8 mouse cellular contexts compared by ENCODE assay signal in the genomic region with DNA sequence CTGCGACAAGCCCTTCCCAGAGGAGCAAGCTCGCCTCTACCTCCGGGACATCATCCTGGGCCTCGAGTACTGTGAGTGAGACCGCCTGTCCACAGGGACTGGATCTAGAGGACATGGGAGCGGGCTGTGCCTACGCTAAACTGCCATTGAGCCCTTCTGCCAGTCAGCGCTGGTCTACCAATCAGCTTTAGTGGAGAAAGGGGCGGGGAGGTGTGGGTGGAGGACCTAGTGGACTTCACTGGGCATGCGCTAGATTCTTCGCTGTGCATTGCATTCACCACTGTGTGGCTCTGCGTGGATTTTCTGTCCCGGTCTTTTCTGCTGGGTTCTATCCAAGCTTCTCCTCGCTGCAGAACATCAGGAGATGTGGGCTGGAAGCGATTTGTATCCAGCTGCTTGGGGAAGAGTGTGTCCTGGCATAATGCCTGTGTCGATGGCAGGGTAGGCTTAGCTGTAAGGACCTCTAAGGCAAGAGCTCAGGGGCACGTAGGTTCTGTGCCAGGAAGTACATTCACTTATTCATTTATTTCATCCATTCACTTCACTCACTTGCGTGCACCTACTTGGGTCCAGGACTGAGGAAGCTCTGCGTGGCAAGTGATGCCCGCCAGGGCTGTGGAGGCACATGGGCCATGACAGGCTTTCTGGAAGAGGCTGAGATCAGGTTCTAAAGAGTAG. TPM values are rescaled to one million over a fixed set of nuclear protein-coding genes. Genes with fewer than 3 reads are reported as not detected.
DNase-seq lines count a peak whose midpoint lies in the region; ATAC-seq and TF ChIP-seq lines count a peak whose summit lies in the region.

No protein-coding gene starts in this region.

- peak; percentile 97 for ATAC-seq in hindbrain, postnatal 0 days

- H3K4me2 ChIP-seq in hindbrain, postnatal 0 days (ENCODE audit: low read depth, low read length) = peak overlapping the region; percentile 52

- no peaks in the 10 kb centered on the region for H3K27me3 ChIP-seq in hindbrain, postnatal 0 days (ENCODE audit: insufficient read depth, low read length)

- TF ChIP-seq CTCF in hindbrain, postnatal 0 days (IDR thresholded peaks at IDR 0.05; ENCODE audit: low read depth) = peak; percentile 48

- H3K36me3 ChIP-seq in hindbrain, postnatal 0 days (ENCODE audit: insufficient read depth, low read length) = peaks cover 4% of the 10 kb centered on the region; the same call in 1 of the 2 replicates

- peak overlapping the region; percentile 70 for H3K27ac ChIP-seq in hindbrain, postnatal 0 days

- 0 out of 2 replicates have a peak overlapping the region, but pooled peaks have one; percentile 22 for H3K9ac ChIP-seq in hindbrain, postnatal 0 days (replicated peaks; ENCODE audit: low read length)

- H3K4me3 ChIP-seq in hindbrain, postnatal 0 days (ENCODE audit: low read length) = peak overlapping the region; percentile 21

- no peaks in the 10 kb centered on the region for H3K9me3 ChIP-seq in hindbrain, postnatal 0 days (ENCODE audit: low read length)

- H3K4me1 ChIP-seq in hindbrain, postnatal 0 days (ENCODE audit: insufficient read depth, low read length) = no peaks in the 10 kb centered on the region

- peak; percentile 87 for DNase-seq in adrenal gland, adult 8-10 months
- DNase-seq in embryo, embryonic 10 days (ENCODE audit: low spot score) = peak; percentile 92
- peak; percentile 72 for DNase-seq in gastrocnemius, adult 8-10 months (ENCODE audit: low spot score in 2 of 2)
- DNase-seq in hindbrain, postnatal 0 days (ENCODE audit: low spot score) = peak; percentile 96
- peak; percentile 89 to 91 for DNase-seq in left cerebral cortex, adult 18-20 months (ENCODE audit: low spot score in 2 of 2)
- peak; percentile 96 for DNase-seq in lung, postnatal 36 days
- peak; percentile 95 for DNase-seq in retina, embryonic 14.5 days (ENCODE audit: low spot score)
- peak; percentile 58 to 63 for DNase-seq in thymus, postnatal 36 days

- WGBS in hindbrain, postnatal 0 days = 16% methylated on average over 20 of the region's 20 CpGs

RNA-seq across cellular contexts. Expression of a gene that starts 12.2 kb away (rescaled TPM):
- 10 to 100 TPM in 2 of 4 experiments, 1 to 10 TPM in 2; 4.9 to 16.6 (median 10.8) TPM for total RNA-seq in adrenal gland, adult 8-10 months (2022)
- under 1 TPM; 0.22 to 0.32 (median 0.28) TPM for total RNA-seq in gastrocnemius, adult 8-10 months (2022)
- 27.4 and 32.5 TPM in 2 replicates for total RNA-seq in hindbrain, postnatal 0 days (2014; rRNA removed)
- polyA plus RNA-seq in hindbrain, postnatal 0 days (2015; fragmentation: Nextera tagmentation; extraction: Ambion mirVana) = 26.5 and 26.7 TPM in 2 replicates
- 100 to 1,000 TPM; 108 to 123 TPM for total RNA-seq in left cerebral cortex, adult 18-20 months (2021)

RNA-seq across cellular contexts. Expression of a gene that starts 16.6 kb away (rescaled TPM):
- total RNA-seq in adrenal gland, adult 8-10 months (2022) = 10 to 100 TPM; 11.7 to 19.3 (median 14.4) TPM
- total RNA-seq in gastrocnemius, adult 8-10 months (2022) = 1 to 10 TPM; 2.3 to 3.3 (median 2.9) TPM
- 5.2 and 6.9 TPM in 2 replicates for total RNA-seq in hindbrain, postnatal 0 days (2014; rRNA removed)
- 7.3 and 7.7 TPM in 2 replicates for polyA plus RNA-seq in hindbrain, postnatal 0 days (2015; fragmentation: Nextera tagmentation; extraction: Ambion mirVana)
- 1 to 10 TPM; 9.1 to 9.8 TPM for total RNA-seq in left cerebral cortex, adult 18-20 months (2021)

RNA-seq across cellular contexts. Expression of a gene that starts 32.1 kb away (rescaled TPM):
- under 1 TPM; 0.38 to 0.66 (median 0.46) TPM for total RNA-seq in adrenal gland, adult 8-10 months (2022)
- total RNA-seq in gastrocnemius, adult 8-10 months (2022) = under 1 TPM; 0.24 to 0.52 (median 0.34) TPM
- total RNA-seq in hindbrain, postnatal 0 days (2014; rRNA removed) = 0.32 and 1.3 TPM in 2 replicates
- polyA plus RNA-seq in hindbrain, postnatal 0 days (2015; fragmentation: Nextera tagmentation; extraction: Ambion mirVana) = 0.45 and 0.60 TPM in 2 replicates
- under 1 TPM; 0.26 to 0.47 TPM for total RNA-seq in left cerebral cortex, adult 18-20 months (2021)

RNA-seq across cellular contexts. Expression of a gene that starts 59.4 kb away (rescaled TPM):
- total RNA-seq in adrenal gland, adult 8-10 months (2022) = under 1 TPM; 0.49 to 0.91 (median 0.60) TPM
- total RNA-seq in gastrocnemius, adult 8-10 months (2022) = under 1 TPM in 3 of 4 experiments, not detected in 1; 0.08 to 0.10 (median 0.09) TPM
- total RNA-seq in hindbrain, postnatal 0 days (2014; rRNA removed) = 0.16 and 0.18 TPM in 2 replicates
- 0.14 and 0.31 TPM in 2 replicates for polyA plus RNA-seq in hindbrain, postnatal 0 days (2015; fragmentation: Nextera tagmentation; extraction: Ambion mirVana)
- total RNA-seq in left cerebral cortex, adult 18-20 months (2021) = under 1 TPM in 1 of 2 experiments, not detected in 1; 0.12 TPM

Comparison
In these comparisons a context has a peak if more than half of its experiments do, and no peak if none do; other contexts are left out.
1. Peak in every context shown above with its lines: DNase-seq, ATAC-seq, H3K4me3 ChIP-seq and H3K27ac ChIP-seq.
2. RNA of a gene that starts 12.2 kb away (total RNA-seq): 108 to 123 TPM in left cerebral cortex, adult 18-20 months, 27.4 to 32.5 TPM in hindbrain, postnatal 0 days and 4.9 to 16.6 TPM in adrenal gland, adult 8-10 months; 0.22 to 0.32 TPM in gastrocnemius, adult 8-10 months; every median in the first group is over 4 times any median in the second.